Mouse (Mus musculus) limb, embryonic 12.5 days (tissue): Measurements from ENCODE around the gene Dlx2. TPM values are rescaled to one million over a fixed set of nuclear protein-coding genes. Genes with fewer than 3 reads are reported as not detected.

Experiments used
- ATAC-seq: fragments of 200-750 bp; cut with Nextera tagmentation; 2 replicates; pipeline ENCODE4 v1.8.0; 2017; ENCODE audit warnings: low read depth, moderate TSS enrichment; ENCODE audit not compliant: insufficient number of reproducible peaks, insufficient read depth, low FRiP score, low TSS enrichment
- H3K27ac ChIP-seq: fragments of 300-500 bp; sonication (generic); 2 replicates; pipeline ENCODE4 v1.5.1; 2016; ENCODE audit warnings: mild to moderate bottlenecking, moderate library complexity
- H3K27me3 ChIP-seq: fragments of 300-500 bp; sonication (generic); 2 replicates; pipeline ENCODE4 v1.6.1; 2016; ENCODE audit warnings: mild to moderate bottlenecking, moderate library complexity
- H3K36me3 ChIP-seq: fragments of 300-500 bp; sonication (generic); 2 replicates; pipeline ENCODE4 v1.6.1; 2016; ENCODE audit warnings: mild to moderate bottlenecking, moderate library complexity
- H3K4me1 ChIP-seq: fragments of 300-500 bp; sonication (generic); replicated peaks from 2 replicates; pipeline ENCODE4 v1.6.1; 2016
- H3K4me2 ChIP-seq: fragments of 300-500 bp; sonication (generic); 2 replicates; pipeline ENCODE4 v1.6.1; 2016; ENCODE audit warnings: mild to moderate bottlenecking, moderate library complexity
- H3K4me3 ChIP-seq: fragments of 300-500 bp; sonication (generic); replicated peaks from 2 replicates; pipeline ENCODE4 v1.5.1; 2016; ENCODE audit warnings: mild to moderate bottlenecking
- H3K9ac ChIP-seq: fragments of 300-500 bp; sonication (generic); replicated peaks from 2 replicates; pipeline ENCODE4 v1.6.1; 2016; ENCODE audit warnings: mild to moderate bottlenecking, moderate library complexity
- H3K9me3 ChIP-seq: fragments of 300-500 bp; sonication (generic); 2 replicates; pipeline ENCODE4 v1.6.1; 2016; ENCODE audit warnings: mild to moderate bottlenecking, moderate library complexity
- WGBS: fragments of 180-500 bp; shearing (Covaris S2); methylation state at CpG from one replicate; pipeline ENCODE4 v1.1.7; 2016; 5-methylcytosine and 5-hydroxymethylcytosine counted together
- polyA plus RNA-seq: library from polyadenylated mRNA; unstranded; fragments of >200 nt; fragmentation: Nextera tagmentation; extraction: Ambion mirVana; gene quantifications from 2 replicates; pipeline ENCODE4 v1.2.1, GENCODE M21; 2016

The Dlx2 gene
- polyA plus RNA-seq, 1 experiment from 2014 or later, result 7.0 TPM

DNA sequence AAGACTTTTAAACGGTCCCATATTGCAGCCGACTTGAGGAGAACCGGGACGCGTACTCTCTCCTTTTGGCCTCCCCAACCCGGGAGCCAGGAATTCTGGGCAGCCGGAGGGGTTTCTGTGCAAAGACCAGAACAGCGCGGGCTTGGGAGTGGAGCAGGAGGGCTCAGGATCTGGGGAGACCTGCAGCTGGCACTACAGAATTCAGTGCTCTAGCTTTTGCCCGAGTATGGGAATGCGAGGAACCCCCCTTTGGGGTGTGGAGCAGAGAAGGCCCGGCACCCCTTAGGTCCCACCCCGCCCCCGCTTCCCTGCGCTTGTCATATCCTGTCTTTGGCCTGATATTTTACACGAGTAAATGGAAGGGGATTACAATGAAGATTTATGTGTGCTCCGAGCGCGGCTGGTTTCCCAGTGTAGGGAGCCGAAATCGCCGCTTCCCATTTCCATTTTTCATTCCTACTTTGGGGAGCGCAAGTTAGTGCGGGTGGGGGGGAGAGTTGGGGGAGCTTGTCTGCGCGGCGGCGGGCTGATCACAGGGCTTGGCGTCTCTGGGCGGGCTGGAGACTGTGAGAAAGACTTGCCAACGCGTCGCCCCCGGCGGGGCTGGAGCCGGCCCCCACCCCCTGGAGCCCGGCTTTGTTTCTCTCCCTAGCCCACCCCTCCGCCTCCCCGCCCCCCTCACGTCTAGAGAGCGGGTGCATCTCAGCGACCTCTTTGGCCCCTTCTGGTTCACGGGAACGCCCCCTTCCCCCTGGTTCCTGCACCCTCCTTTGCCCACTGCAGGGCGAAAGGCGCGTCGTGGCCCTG is 5.7 kb downstream of the Dlx2 start:
- Histone ChIP-seq H3K4me1 (peaks cover 54% of the 10 kb centered on the region), H3K9ac (no peak overlapping the region), H3K27ac (no peak overlapping the region)

DNA sequence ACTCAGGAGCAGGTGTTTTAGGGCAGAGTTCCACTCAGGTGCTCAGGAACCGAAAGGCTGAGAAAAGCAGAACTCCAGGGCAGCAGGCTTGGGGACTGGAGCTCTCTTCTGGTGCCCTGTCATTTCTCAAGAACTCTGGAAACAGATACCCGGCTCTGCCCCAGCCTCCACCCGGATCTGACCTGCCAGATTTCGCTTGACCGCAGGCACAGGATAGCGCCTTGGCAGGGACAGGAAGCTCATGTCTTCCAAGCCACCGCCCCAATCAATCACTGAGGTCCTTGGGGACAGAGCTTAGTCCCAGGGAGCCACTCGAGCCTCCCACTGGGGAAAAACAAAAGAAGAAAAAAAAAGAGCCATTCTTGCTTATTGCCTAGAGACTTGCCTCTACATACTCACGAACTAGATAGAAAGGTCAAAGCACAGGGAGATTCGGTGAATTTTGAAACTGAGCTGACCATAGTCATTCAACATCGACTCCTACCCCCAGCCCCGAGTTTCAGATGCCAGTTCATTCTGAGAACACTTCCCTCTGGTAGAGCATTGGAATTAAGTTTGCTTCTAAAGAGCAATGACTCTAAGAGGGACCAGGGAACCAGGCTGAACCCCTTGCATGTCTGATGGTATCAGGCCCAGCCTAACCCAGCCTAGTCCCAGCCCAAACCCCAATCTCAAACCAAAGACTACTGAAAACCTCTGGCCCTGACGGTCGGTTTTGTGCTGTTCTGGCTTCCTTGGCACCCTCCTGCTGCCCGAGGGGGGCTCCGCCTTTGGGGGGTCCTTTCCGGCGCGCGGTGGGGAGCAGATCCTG is 12.1 kb downstream of the Dlx2 start:
- Histone ChIP-seq H3K27me3 (peaks cover 95% of the 10 kb centered on the region), H3K4me1 (peaks cover 25% of the 10 kb centered on the region), H3K4me3 (no peak overlapping the region), H3K36me3 (no peaks in the 10 kb centered on the region), H3K9ac (no peak overlapping the region), H3K4me2 (no peak overlapping the region), H3K9me3 (no peaks in the 10 kb centered on the region), H3K27ac (no peak overlapping the region)
- ATAC-seq, result no peak
- whole genome bisulfite sequencing, result 1% methylated on average over 20 of the region's 20 CpGs

More for the DNA sequence above, 5.7 kb downstream of the Dlx2 start:
- Histone ChIP-seq H3K4me3 (peak overlapping the region; percentile 28), H3K9me3 (no peaks in the 10 kb centered on the region), H3K36me3 (no peaks in the 10 kb centered on the region), H3K4me2 (peak overlapping the region; percentile 49), H3K27me3 (peaks cover 98% of the 10 kb centered on the region)
- peak; percentile 34; the same call in 1 of the 2 replicates for ATAC-seq
- WGBS, result under 1% methylated on average over 45 of the region's 48 CpGs

DNA sequence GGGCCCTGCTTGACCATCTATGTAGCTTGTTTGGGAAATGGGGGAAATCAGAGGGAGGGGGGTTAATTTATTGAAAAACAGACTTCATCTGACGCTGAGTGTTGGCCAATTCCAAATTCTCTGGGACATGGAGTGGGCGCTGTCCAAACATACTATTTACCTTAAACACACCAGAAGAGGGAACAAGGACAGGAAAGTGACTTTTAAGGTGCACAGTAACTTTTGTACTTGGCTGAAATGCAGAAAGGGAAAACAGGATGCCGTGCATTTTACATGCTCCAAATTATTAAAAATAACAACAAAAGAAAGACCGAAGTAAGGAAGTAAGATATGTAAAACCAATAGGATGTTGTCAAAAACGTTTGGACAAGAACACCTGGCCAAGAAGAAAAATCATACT is 13.5 kb downstream of the Dlx2 start:
- no peak for ATAC-seq
- H3K36me3 ChIP-seq, result no peaks in the 10 kb centered on the region
- no peak overlapping the region for H3K9ac ChIP-seq
- WGBS, result 10% methylated on average over 5 of the region's 5 CpGs
- H3K4me3 ChIP-seq, result no peak overlapping the region
- H3K27ac ChIP-seq, result no peak overlapping the region
- peaks cover 95% of the 10 kb centered on the region for H3K27me3 ChIP-seq
- no peak overlapping the region for H3K4me2 ChIP-seq
- peaks cover 30% of the 10 kb centered on the region for H3K4me1 ChIP-seq
- H3K9me3 ChIP-seq, result no peaks in the 10 kb centered on the region

DNA sequence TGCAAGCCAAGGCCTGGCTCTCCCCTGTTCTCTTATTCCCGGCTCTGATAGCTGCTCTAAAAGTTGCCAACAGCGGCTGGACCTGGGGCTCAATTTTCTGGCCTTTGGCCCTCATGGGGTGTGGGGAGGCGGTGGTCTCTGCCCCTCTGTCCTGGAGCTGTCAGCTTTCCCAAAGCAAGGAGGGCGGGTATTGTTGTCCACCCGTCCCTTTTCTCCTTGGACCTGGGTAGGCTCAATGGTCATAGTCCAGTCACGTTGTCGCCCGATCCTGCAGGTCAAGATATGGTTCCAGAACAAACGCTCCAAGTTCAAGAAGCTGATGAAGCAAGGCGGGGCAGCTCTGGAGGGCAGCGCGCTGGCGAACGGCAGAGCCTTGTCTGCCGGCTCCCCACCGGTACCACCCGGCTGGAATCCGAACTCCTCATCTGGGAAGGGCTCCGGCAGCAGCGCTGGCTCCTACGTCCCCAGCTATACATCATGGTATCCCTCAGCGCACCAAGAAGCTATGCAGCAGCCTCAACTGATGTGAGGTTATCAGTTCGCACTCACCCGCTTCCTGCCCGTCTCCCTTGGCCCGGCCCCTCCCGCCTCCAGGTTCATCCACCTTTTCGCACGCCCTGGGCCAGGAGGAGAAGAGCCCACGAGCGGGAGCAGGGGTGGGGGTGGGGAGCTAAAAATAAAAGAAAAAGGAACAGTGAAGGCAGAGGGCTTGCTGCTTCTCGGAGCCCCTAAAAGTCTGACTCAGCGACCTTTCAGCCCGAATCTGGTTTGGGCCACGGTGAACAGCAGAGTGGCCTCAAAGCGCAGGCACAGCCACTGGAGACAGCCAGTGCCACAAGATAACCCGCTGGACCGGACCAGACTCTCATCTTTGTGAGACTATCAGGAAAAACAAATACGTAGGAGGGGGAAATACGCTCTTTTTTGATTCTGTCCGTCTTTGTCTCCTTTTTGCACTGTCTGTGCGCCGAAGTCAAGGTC is 14.3 kb downstream of the Dlx2 start:
- Histone ChIP-seq H3K4me3 (no peak overlapping the region), H3K9ac (no peak overlapping the region), H3K4me1 (peaks cover 30% of the 10 kb centered on the region), H3K27ac (no peak overlapping the region), H3K36me3 (no peaks in the 10 kb centered on the region), H3K4me2 (peak overlapping the region; percentile 17; the same call in 1 of the 2 replicates), H3K9me3 (no peaks in the 10 kb centered on the region), H3K27me3 (peaks cover 94% of the 10 kb centered on the region)
- ATAC-seq, result no peak
- under 1% methylated on average over 43 of the region's 43 CpGs for WGBS

DNA sequence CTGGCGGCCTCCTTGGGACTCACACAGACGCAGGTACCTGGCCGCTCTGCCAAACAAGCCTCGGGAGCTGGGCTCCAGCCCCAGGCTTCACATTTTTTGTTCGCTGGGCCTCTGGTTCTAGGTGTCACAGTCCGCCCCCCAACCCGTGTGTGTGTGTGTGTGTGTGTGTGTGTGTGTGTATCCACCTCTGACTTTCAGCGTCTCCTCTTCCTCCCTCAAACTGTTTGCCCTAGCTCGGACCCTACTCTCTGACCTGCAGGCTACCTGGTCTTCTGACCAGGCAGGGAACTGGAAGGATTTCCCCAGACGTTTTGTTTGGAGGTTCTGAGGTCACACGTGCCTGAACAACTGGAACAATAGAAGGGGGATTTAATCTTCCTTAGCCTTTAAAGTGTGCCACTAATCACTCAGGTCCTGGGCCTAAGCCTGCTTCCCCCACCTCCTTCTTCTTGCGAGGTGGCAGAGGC is 15.4 kb downstream of the Dlx2 start:
- Histone ChIP-seq H3K36me3 (no peaks in the 10 kb centered on the region), H3K27me3 (peaks cover 94% of the 10 kb centered on the region), H3K9me3 (no peaks in the 10 kb centered on the region), H3K4me2 (peak overlapping the region; percentile 92; the same call in 1 of the 2 replicates), H3K4me3 (peak overlapping the region; percentile 53), H3K27ac (no peak overlapping the region), H3K4me1 (peaks cover 30% of the 10 kb centered on the region), H3K9ac (no peak overlapping the region)
- WGBS, result 0% methylated on average over 12 of the region's 12 CpGs
- ATAC-seq, result no peak

DNA sequence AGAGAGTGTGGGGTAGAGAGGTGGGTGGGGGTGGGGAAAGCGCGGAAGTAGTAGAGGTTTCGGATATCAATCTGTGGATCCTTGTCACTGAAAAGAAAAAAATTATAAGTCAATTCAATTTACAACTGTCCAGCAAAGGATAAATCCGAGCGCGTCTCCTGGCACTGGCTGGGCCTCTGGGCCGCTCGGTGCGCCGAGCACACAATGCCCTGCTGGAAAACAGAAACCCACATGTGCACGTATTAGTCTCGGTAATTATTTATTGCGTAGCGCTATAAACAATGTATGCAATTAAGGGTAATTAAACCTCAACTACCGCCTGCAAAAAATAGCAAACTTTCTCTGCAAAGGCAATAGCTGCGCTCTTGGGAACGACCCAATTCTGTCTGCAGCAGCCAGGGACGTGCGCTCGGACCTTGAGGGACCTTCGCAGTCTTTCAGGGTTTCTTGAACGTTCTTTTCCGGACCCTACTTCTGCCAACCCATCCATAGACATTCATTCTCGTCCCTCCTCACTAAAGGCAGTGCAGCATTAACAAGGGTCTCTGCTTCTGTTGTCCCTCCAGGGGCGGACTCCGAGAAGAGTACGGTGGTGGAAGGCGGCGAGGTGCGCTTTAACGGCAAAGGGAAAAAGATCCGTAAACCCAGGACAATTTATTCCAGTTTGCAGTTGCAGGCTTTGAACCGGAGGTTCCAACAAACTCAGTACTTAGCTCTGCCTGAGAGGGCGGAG is 16.0 kb downstream of the Dlx2 start:
- no peak overlapping the region for H3K27ac ChIP-seq
- H3K27me3 ChIP-seq, result peaks cover 96% of the 10 kb centered on the region
- H3K4me3 ChIP-seq, result peak overlapping the region; percentile 53
- ATAC-seq, result no peak
- H3K36me3 ChIP-seq, result no peaks in the 10 kb centered on the region
- 0 out of 2 replicates have a peak overlapping the region, but pooled peaks have one; percentile 18 for H3K9ac ChIP-seq
- no peaks in the 10 kb centered on the region for H3K9me3 ChIP-seq
- H3K4me2 ChIP-seq, result peak overlapping the region; percentile 92
- WGBS, result under 1% methylated on average over 34 of the region's 34 CpGs
- peaks cover 30% of the 10 kb centered on the region for H3K4me1 ChIP-seq

DNA sequence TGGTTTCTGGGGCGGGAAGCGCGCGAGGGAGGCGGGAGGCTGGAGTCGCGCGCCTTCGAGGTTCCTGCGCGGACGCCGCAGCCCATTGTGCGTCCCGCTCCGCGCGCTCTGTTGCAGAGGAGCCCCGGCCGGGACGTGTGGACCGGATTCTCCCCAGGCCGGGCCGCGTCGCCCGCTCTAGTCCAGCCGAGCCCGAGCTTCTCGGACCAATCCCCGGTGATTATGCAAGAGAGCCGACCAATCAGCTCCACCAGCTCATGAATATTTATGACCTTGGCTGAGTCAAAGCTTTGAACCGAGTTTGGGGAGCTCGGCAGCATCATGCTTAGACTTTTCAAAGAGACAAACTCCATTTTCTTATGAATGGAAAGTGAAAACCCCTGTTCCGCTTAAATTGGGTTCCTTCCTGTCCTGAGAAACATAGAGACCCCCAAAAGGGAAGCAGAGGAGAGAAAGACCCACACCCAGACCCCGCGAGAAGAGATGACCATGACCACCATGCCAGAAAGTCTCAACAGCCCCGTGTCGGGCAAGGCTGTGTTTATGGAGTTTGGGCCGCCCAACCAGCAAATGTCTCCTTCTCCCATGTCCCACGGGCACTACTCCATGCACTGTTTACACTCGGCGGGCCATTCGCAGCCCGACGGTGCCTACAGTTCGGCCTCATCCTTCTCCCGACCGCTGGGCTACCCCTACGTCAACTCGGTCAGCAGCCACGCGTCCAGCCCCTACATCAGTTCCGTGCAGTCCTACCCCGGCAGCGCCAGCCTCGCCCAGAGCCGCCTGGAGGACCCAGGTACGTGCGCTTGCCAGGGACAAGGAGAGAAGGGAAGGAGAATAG is 16.8 kb downstream of the Dlx2 start:
- Histone ChIP-seq H3K27me3 (peaks cover 98% of the 10 kb centered on the region), H3K4me2 (peak overlapping the region; percentile 92), H3K9ac (peak overlapping the region; percentile 50), H3K4me1 (peaks cover 30% of the 10 kb centered on the region), H3K4me3 (peak overlapping the region; percentile 53), H3K9me3 (no peaks in the 10 kb centered on the region), H3K27ac (no peak overlapping the region), H3K36me3 (no peaks in the 10 kb centered on the region)
- peak; percentile 80 for ATAC-seq
- under 1% methylated on average over 55 of the region's 60 CpGs for whole genome bisulfite sequencing

DNA sequence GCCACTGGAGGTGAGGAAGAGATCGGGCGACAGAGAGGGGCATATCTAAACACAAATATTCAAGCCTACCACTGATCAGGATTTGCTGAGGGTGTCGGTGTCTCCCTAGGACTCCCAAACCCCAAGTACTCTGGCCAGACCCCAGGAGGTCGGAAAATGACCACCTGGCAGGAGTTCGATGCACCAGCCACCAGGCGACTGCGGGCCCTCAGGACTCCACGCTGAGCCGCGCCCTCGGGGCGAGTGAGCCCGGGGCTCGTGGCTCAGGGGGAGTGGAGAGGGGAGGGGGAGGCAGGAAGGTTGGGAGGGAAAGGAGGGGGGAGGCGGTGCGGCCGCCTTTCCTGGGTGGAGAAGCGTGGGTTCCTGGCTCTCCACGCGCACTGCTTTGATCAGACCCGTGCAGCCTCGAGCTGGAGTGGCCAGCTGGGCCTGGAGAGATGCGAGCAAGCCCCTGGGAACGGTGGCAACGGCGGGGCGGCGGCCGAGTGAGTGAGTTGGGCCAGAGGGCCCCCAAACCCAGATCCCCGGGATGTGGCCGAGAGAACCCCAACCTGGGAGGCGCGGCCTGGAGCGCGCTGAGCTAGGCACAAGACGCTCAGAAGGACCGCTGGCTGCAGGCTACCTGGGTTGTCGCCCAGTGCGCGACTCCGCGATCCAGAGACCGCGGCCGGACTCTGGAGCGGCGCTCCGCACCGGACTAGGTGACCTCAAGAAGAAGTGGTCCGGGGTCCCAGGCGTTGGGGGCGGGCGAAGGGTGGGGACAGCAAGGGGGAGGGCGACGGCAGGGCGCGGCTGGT is 17.6 kb downstream of the Dlx2 start:
- ATAC-seq, result peak; percentile 41
- Histone ChIP-seq H3K27me3 (peaks cover 96% of the 10 kb centered on the region), H3K4me1 (peaks cover 30% of the 10 kb centered on the region)

More for the DNA sequence above, 17.6 kb downstream of the Dlx2 start:
- no peak overlapping the region for H3K27ac ChIP-seq
- peak overlapping the region; percentile 92 for H3K4me2 ChIP-seq
- H3K36me3 ChIP-seq, result no peaks in the 10 kb centered on the region
- peak overlapping the region; percentile 53 for H3K4me3 ChIP-seq
- WGBS, result under 1% methylated on average over 53 of the region's 57 CpGs
- H3K9me3 ChIP-seq, result no peaks in the 10 kb centered on the region
- H3K9ac ChIP-seq, result peak overlapping the region; percentile 50
